Mouse (Mus musculus) hindbrain, embryonic 13.5 days (tissue): ENCODE measurements around the gene Sox13. TPM values are rescaled to one million over a fixed set of nuclear protein-coding genes. Genes with fewer than 3 reads are reported as not detected.
A peak's percentile ranks its signal among the peaks of the same experiment; 100 is the strongest.

Experiments used
- ATAC-seq: fragments of 200-750 bp; cut with Nextera tagmentation; 2 replicates; pipeline ENCODE4 v1.8.0; 2017; ENCODE audit warnings: moderate TSS enrichment; ENCODE audit not compliant: low FRiP score
- H3K27ac ChIP-seq: fragments of 300-500 bp; sonication (generic); 2 replicates; pipeline ENCODE4 v1.5.1; 2015; ENCODE audit warnings: inconsistent platforms, mild to moderate bottlenecking, moderate library complexity
- H3K27me3 ChIP-seq: fragments of 300-500 bp; sonication (generic); 2 replicates; pipeline ENCODE4 v1.6.1; 2015; ENCODE audit warnings: mild to moderate bottlenecking, inconsistent platforms
- H3K36me3 ChIP-seq: fragments of 300-500 bp; sonication (generic); 2 replicates; pipeline ENCODE4 v1.6.1; 2015; ENCODE audit warnings: mild to moderate bottlenecking, inconsistent platforms
- H3K4me1 ChIP-seq: fragments of 300-500 bp; sonication (generic); replicated peaks from 2 replicates; pipeline ENCODE4 v1.6.1; 2015; ENCODE audit warnings: inconsistent platforms
- H3K4me2 ChIP-seq: fragments of 300-500 bp; sonication (generic); 2 replicates; pipeline ENCODE4 v1.6.1; 2015; ENCODE audit warnings: inconsistent platforms, mild to moderate bottlenecking, moderate library complexity
- H3K4me3 ChIP-seq: fragments of 300-500 bp; sonication (generic); 2 replicates; pipeline ENCODE4 v1.5.1; 2015; ENCODE audit warnings: mild to moderate bottlenecking, inconsistent platforms
- H3K9ac ChIP-seq: fragments of 300-500 bp; sonication (generic); 2 replicates; pipeline ENCODE4 v1.6.1; 2015; ENCODE audit warnings: mild to moderate bottlenecking, inconsistent platforms
- H3K9me3 ChIP-seq: fragments of 300-500 bp; sonication (generic); 2 replicates; pipeline ENCODE4 v1.6.1; 2016; ENCODE audit warnings: inconsistent platforms
- WGBS: fragments of 180-500 bp; shearing (Covaris S2); methylation state at CpG from one replicate; pipeline ENCODE4 v1.1.7; 2015; 5-methylcytosine and 5-hydroxymethylcytosine counted together
- polyA plus RNA-seq: library from polyadenylated mRNA; unstranded; fragments of >200 nt; fragmentation: Nextera tagmentation; extraction: Ambion mirVana; gene quantifications from 2 replicates; pipeline ENCODE4 v1.2.1, GENCODE M21; 2015

Gene Sox13
- polyA plus RNA-seq, 1 experiment from 2014 or later: 8.0 TPM

DNA sequence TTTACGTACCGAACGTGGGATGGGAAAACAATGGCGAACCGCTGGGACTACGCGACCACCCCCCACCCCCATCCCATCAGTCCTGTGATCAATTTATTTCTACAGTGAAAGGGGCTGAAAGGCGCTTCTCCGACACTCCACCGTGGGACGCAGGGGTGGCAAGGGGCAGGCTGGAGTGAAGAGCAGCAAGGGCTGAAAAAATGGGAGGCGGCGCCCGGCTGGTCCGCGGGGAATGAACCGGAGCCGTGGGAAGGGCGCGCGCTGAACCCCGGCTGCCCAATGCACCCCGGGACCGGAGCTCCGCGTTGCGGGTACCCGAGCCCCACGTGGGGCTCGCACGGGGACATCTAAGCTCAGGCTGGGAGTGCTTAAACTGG lies 1.0 kb downstream of the Sox13 start:
- under 1% methylated on average over 31 of the region's 31 CpGs for WGBS
- H3K27me3 ChIP-seq: no peaks in the 10 kb centered on the region
- peak overlapping the region; percentile 99 for H3K4me2 ChIP-seq
- peak overlapping the region; percentile 81 for H3K4me3 ChIP-seq
- peak overlapping the region; percentile 87 for H3K9ac ChIP-seq
- peaks cover 42% of the 10 kb centered on the region for H3K4me1 ChIP-seq
- no peaks in the 10 kb centered on the region for H3K36me3 ChIP-seq
- ATAC-seq: peak; percentile 30
- H3K27ac ChIP-seq: peak overlapping the region; percentile 89
- H3K9me3 ChIP-seq: no peaks in the 10 kb centered on the region

DNA sequence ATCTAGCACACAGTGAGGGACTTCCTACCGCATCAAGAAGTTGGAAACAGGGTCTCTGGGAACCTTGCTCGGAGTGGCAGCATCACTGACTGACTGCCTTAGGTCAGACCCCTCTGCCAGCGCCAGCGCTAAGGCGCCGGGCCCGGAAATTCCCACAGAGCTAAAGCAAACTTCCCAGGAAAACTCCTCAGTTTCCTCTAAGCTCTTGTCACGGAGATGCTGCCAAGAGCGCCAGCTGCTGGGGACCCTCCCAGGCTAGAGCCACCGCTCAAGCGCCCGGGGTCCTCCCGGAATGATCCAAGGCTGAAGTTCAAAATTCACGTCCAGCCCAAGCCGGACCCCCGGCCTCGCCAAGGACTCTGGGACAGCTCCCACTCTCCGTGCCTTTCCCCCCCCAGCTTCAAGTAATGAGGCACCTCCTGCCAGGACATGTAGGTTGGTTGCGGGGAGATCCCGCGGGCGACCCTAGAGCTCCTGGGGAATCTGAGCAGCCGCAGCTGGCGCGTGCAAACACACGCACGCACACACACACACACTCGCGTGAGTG lies 1.5 kb downstream of the Sox13 start:
- H3K9ac ChIP-seq: peak overlapping the region; percentile 87
- peak overlapping the region; percentile 99 for H3K4me2 ChIP-seq
- ATAC-seq: 0 out of 2 replicates have a peak, but pooled peaks have one; percentile 28
- no peaks in the 10 kb centered on the region for H3K9me3 ChIP-seq
- H3K4me3 ChIP-seq: peak overlapping the region; percentile 81
- under 1% methylated on average over 29 of the region's 29 CpGs for WGBS
- peak overlapping the region; percentile 89; the same call in 1 of the 2 replicates for H3K27ac ChIP-seq
- H3K36me3 ChIP-seq: no peaks in the 10 kb centered on the region
- H3K4me1 ChIP-seq: peaks cover 47% of the 10 kb centered on the region
- no peaks in the 10 kb centered on the region for H3K27me3 ChIP-seq

DNA sequence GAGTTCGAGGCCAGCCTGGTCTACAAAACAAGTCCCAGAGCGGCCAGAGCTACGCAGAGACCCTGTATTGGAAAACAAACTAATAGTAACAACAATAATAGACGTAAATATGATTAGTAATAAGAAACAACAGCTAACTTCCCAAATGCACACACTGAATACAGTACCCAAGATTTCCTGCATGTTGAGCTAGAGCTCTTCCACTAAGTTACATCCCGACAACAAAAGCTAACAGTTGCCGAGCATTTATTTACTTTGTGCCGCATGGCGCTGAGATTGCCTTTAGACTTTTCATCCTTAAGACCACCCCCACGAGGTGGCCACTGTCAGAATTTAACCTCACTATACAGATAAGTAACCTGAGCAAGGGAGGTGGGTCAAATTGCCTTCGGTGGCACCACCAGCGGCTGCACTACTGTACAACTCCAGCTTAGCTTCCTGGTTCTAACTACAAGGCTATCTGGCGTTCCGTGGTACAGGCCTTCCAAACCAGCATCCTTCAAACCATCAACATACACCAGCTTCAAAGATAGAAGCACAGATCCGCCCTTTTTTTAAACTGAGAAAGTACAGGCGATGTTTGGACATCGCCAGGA lies 2.1 kb downstream of the Sox13 start:
- no peaks in the 10 kb centered on the region for H3K36me3 ChIP-seq
- peak overlapping the region; percentile 87 for H3K9ac ChIP-seq
- no peaks in the 10 kb centered on the region for H3K27me3 ChIP-seq
- 28% methylated on average over 16 of the region's 16 CpGs for WGBS
- H3K4me2 ChIP-seq: peak overlapping the region; percentile 99
- ATAC-seq: no peak
- peaks cover 53% of the 10 kb centered on the region for H3K4me1 ChIP-seq
- peak overlapping the region; percentile 89; the same call in 1 of the 2 replicates for H3K27ac ChIP-seq
- H3K9me3 ChIP-seq: no peaks in the 10 kb centered on the region
- peak overlapping the region; percentile 81 for H3K4me3 ChIP-seq

DNA sequence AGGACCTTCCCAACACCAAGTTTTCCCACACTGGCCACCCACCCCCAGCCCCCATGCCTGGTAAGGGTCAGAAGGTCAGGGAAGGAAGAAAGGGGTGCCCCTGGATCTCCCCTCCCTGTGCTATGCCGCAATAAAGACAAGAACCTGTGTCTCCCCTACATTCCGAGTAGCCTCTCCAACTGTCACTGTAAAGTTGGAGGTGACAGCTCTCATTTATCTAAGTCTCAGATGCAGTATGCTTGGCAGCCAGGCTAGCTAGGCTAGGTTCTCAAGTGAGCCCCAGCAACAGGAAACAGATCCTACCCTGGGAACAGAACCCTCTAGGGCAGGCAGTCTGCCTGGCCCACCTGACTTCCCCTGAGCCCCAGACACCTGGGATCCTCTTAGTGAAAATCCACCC lies 3.1 kb downstream of the Sox13 start:
- H3K36me3 ChIP-seq: no peaks in the 10 kb centered on the region
- no peak overlapping the region for H3K27ac ChIP-seq
- H3K9me3 ChIP-seq: no peaks in the 10 kb centered on the region
- H3K9ac ChIP-seq: peak overlapping the region; percentile 10; the same call in 1 of the 2 replicates
- H3K4me3 ChIP-seq: no peak overlapping the region
- 26% methylated on average over 2 of the region's 2 CpGs for WGBS
- H3K4me1 ChIP-seq: peaks cover 62% of the 10 kb centered on the region
- no peak for ATAC-seq
- H3K4me2 ChIP-seq: peak overlapping the region; percentile 99; the same call in 1 of the 2 replicates
- no peaks in the 10 kb centered on the region for H3K27me3 ChIP-seq

DNA sequence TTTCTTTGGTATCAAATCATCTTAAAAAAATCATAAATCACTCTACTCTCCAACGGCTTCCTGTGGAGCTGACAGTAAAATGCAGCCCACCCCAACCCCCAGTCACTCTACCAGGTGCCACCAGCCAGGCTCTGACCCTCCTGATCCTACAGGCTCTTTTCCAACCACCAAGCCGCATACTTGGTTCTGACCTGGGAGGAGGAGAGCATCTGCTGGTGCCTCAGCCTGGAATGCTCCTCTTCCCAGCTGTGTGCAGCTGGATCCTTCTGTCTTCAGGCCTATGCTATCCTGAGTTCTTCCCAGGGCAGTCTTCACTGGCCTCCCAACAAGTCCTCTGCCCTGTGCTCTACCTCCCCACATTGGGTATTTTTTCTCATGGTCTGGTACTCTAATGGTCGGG lies 3.7 kb downstream of the Sox13 start:
- WGBS: 51% methylated on average over 3 of the region's 3 CpGs
- Histone ChIP-seq H3K27ac (no peak overlapping the region), H3K4me2 (no peak overlapping the region), H3K27me3 (no peaks in the 10 kb centered on the region), H3K9ac (no peak overlapping the region), H3K36me3 (no peaks in the 10 kb centered on the region), H3K4me1 (peaks cover 68% of the 10 kb centered on the region), H3K4me3 (no peak overlapping the region), H3K9me3 (no peaks in the 10 kb centered on the region)
- no peak for ATAC-seq

DNA sequence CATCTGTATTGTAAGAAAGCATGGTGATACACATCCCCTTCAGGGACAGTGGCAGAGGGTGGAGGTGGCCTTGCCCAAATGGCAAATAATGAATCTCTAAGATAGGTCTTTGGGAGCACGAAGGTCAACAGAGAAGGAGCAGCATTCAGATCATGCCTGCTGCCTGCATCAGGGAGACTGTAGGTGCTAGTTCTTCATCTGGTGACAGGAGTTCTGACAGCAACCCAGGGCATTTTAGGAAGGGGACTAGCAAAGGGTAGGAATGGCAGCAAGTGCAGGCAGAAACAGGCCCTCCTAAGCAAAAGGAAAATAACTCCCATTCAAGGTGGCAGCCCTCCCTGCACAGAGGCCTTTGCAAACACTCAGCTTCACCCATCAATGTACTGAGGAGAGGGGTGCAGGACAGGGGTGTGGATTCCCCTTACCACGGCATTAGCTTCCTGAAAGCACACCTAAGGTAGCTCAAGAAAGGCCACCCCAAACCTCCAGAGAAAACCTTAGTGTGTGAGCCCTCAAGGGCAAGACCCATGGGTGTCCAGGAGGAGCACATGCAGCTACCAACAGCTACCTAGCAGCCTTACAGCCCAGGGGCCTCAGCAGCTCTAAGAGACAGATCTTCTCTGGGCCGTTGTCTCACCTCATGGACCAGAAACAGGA lies 4.9 kb downstream of the Sox13 start:
- H3K9me3 ChIP-seq: no peaks in the 10 kb centered on the region
- peaks cover 78% of the 10 kb centered on the region for H3K4me1 ChIP-seq
- ATAC-seq: no peak
- H3K9ac ChIP-seq: no peak overlapping the region
- H3K4me3 ChIP-seq: no peak overlapping the region
- no peak overlapping the region for H3K4me2 ChIP-seq
- no peak overlapping the region for H3K27ac ChIP-seq
- no peaks in the 10 kb centered on the region for H3K27me3 ChIP-seq
- H3K36me3 ChIP-seq: no peaks in the 10 kb centered on the region
- 71% methylated on average over 3 of the region's 3 CpGs for whole genome bisulfite sequencing

DNA sequence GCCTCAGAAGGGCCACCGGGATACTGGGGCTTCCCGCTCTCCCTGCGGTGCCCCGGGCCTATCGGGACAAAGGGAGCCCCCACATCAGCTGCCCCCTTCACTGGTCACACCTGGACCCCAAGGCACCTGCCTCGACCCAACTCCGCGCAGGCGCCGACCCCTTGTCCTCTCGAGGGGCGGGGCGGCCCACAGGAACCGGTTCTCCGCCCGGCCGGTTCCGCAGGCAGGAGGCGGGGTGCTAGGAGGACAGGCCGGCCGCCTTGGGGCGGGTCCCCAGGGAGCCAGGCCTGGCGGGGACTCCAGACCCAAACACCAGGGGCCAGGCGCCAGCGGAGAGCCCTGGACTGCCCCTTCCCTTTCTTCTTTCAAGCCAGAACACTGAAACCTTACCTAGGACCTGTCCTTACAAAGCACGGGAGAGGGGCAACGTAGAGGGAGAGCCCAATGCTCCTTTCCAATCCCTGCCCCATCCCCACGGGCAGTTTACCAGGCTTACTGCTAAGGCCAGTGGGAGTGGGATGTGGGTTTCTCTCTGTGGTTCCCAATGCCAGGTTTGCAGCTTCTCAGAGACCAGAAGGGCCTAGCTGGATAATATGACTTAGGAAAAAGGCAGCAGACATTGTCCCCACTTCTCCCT lies 5.9 kb downstream of the Sox13 start:
- Histone ChIP-seq H3K9me3 (no peaks in the 10 kb centered on the region), H3K27me3 (no peaks in the 10 kb centered on the region), H3K4me2 (peak overlapping the region; percentile 62), H3K9ac (peak overlapping the region; percentile 67), H3K36me3 (no peaks in the 10 kb centered on the region), H3K27ac (no peak overlapping the region), H3K4me1 (peaks cover 80% of the 10 kb centered on the region), H3K4me3 (peak overlapping the region; percentile 35)
- ATAC-seq: 0 out of 2 replicates have a peak, but pooled peaks have one; percentile 26
- 16% methylated on average over 28 of the region's 28 CpGs for WGBS

DNA sequence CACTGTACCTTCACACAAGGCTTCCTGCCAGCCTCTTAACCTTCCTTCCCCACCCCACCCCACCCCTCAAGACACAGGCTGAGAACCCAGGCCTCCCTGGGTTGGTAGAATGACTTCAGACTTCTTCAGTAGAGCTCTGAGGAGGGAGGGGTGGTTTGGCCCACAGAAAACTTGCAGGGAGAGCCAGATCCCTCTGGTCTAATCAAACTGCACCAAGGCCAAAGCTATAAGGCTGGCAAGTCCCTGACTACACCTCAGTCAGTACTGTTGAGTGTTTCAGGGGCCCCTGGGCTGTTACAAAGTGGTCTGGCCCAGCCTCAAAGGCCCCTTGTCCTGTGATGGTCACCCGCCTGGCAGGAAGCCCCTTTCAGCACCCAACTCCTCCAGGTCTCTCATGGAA lies 6.6 kb downstream of the Sox13 start:
- 77% methylated on average over 1 of the region's 1 CpGs for WGBS
- Histone ChIP-seq H3K9me3 (no peaks in the 10 kb centered on the region), H3K9ac (no peak overlapping the region), H3K4me2 (peak overlapping the region; percentile 62), H3K4me1 (peaks cover 77% of the 10 kb centered on the region), H3K36me3 (no peaks in the 10 kb centered on the region), H3K4me3 (no peak overlapping the region), H3K27ac (no peak overlapping the region), H3K27me3 (no peaks in the 10 kb centered on the region)
- ATAC-seq: no peak

DNA sequence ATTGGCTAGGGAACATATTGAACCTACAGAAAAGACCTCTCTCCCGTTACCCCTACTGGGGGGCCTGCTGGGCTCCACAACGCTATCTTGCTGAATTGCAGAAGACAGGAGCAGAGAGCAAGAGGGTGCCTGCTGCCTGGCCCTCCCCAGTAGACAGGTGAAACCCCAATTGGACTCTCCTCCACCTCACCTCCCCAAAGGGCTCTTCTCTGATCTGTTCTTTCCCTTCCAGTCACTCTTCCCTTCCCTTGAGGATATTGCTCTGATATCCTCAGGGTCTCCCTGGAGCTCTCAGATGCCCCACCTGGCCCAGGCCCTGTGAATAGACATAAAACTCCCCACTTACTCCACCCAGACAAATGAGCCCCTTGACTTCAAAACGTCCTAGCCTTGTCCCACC lies 7.1 kb downstream of the Sox13 start:
- Histone ChIP-seq H3K36me3 (no peaks in the 10 kb centered on the region), H3K27ac (no peak overlapping the region), H3K9ac (no peak overlapping the region), H3K4me2 (no peak overlapping the region), H3K4me1 (peaks cover 77% of the 10 kb centered on the region), H3K9me3 (no peaks in the 10 kb centered on the region), H3K4me3 (no peak overlapping the region), H3K27me3 (no peaks in the 10 kb centered on the region)
- WGBS: 65% methylated on average over 3 of the region's 3 CpGs
- no peak for ATAC-seq

DNA sequence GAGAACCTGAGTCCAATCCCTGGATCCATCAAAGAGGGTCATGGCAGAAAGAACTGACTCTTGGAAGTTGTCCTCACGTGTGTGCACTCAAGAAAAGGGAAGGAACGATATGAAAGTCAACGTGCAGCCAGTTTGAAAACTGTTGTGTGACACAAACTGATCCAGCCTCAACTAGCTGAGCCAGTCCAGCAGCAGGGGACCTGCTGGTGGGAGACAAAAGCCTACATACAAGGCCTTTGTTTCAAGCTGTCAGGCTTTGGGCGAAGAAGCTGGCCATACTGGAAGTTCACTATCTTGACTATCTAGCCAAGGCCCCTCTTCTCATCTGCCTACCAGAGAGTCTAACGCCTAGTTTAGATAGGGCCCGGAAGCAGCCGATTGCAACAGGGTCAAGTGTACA lies 7.7 kb downstream of the Sox13 start:
- no peak overlapping the region for H3K27ac ChIP-seq
- no peak for ATAC-seq
- peaks cover 76% of the 10 kb centered on the region for H3K4me1 ChIP-seq
- H3K9me3 ChIP-seq: no peaks in the 10 kb centered on the region
- H3K4me3 ChIP-seq: no peak overlapping the region
- H3K36me3 ChIP-seq: no peaks in the 10 kb centered on the region
- H3K27me3 ChIP-seq: no peaks in the 10 kb centered on the region
- 85% methylated on average over 7 of the region's 7 CpGs for WGBS
- H3K4me2 ChIP-seq: no peak overlapping the region
- H3K9ac ChIP-seq: no peak overlapping the region

DNA sequence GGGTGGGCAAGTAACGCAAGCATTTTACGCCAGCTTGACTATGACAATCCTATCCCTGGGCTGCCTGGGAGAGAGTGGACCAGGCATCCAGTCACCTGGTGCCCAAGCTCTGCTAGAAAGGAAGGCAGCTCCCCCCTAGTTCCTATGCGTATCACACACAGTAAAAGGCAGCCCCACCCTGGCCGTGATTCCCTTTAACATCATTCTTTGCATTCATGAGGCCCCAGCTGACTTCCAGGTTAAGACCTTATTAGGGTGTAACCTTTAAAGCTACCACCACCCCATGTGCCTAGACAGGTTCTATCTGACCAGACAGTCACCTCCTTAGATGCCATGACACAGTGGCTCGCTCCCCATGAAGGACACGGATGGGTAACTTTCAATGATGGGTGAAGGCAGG lies 8.7 kb downstream of the Sox13 start:
- Histone ChIP-seq H3K9me3 (no peaks in the 10 kb centered on the region), H3K9ac (peak overlapping the region; percentile 39; the same call in 1 of the 2 replicates), H3K4me3 (no peak overlapping the region), H3K27ac (no peak overlapping the region), H3K4me2 (no peak overlapping the region), H3K27me3 (no peaks in the 10 kb centered on the region), H3K36me3 (no peaks in the 10 kb centered on the region), H3K4me1 (peaks cover 74% of the 10 kb centered on the region)
- no peak for ATAC-seq
- WGBS: 69% methylated on average over 6 of the region's 6 CpGs

DNA sequence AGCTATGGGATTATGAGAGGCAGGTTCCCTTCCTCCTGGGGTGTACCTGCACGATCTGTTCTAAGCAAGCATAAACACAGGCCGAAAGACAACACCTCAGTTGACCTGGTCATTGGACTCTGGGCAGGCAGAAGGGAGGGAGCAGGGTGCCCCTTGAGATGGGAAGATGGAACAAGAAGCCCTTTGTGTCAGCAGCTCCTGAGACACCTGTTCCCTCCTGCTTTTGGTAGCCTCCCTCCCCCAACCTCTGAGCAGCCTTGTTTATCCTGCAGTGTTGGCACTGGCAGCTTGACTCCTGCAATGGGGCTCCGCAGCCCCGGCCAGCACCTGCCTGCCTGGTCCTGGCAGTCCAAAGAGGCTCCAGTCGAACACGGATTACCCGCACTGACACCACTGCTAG lies 9.1 kb downstream of the Sox13 start:
- no peak overlapping the region for H3K4me2 ChIP-seq
- no peak overlapping the region for H3K4me3 ChIP-seq
- no peaks in the 10 kb centered on the region for H3K36me3 ChIP-seq
- peak overlapping the region; percentile 39; the same call in 1 of the 2 replicates for H3K9ac ChIP-seq
- no peak overlapping the region for H3K27ac ChIP-seq
- 52% methylated on average over 7 of the region's 7 CpGs for WGBS
- ATAC-seq: no peak
- H3K9me3 ChIP-seq: no peaks in the 10 kb centered on the region
- no peaks in the 10 kb centered on the region for H3K27me3 ChIP-seq
- H3K4me1 ChIP-seq: peaks cover 74% of the 10 kb centered on the region
